Mouse (Mus musculus) G1E-ER4 (cell line): ENCODE results near the gene Rack1. TPM values are rescaled to one million over a fixed set of nuclear protein-coding genes. Genes with fewer than 3 reads are reported as not detected.
"Not testable (repeated sequence)": the region's sequence is repeated elsewhere in the genome, so short reads cannot be mapped to it uniquely, and the experiment has no call there.

Experiments
- GATA1 ChIP-seq: IDR thresholded peaks from one replicate; pipeline ENCODE4 v1.8.0; 2012; ENCODE audit warnings: low read length, inconsistent platforms
- polyA plus RNA-seq: library from polyadenylated mRNA; stranded (reverse); fragments of >175 nt; gene quantifications from 2 replicates; pipeline ENCODE4 v1.2.3, GENCODE M21; 2012

Rack1 gene
- polyA plus RNA-seq, 1 experiment, result 363 TPM

GRCm38 (mm10) chr11:48825979-48826751 lies 26.0 kb downstream of the Rack1 start, which contains the start of the genes Trim7 and Gm12184:
Gene Trim7 (plus strand): TSS chr11:48826140.
Gene Gm12184 (minus strand): TSS chr11:48826655.
- TF ChIP-seq GATA1, result not testable (repeated sequence)

- TF ChIP-seq GATA1, result no peak
Measured at GRCm38 (mm10) chr11:48826752-48827096, 26.6 kb downstream of the Rack1 start.

GRCm38 (mm10) chr11:48827926-48828325 lies 27.8 kb downstream of the Rack1 start:
- no peak for TF ChIP-seq GATA1

- no peak for TF ChIP-seq GATA1
Measured at GRCm38 (mm10) chr11:48830279-48830678, 30.1 kb downstream of the Rack1 start.

GRCm38 (mm10) chr11:48831273-48831672 lies 31.1 kb downstream of the Rack1 start:
- no peak for TF ChIP-seq GATA1

GRCm38 (mm10) chr11:48833078-48833730 lies 33.1 kb downstream of the Rack1 start:
- TF ChIP-seq GATA1, result no peak

- TF ChIP-seq GATA1, result no peak
Measured at GRCm38 (mm10) chr11:48833731-48834639, 33.9 kb downstream of the Rack1 start.

GRCm38 (mm10) chr11:48835923-48836322 lies 35.8 kb downstream of the Rack1 start:
- no peak for TF ChIP-seq GATA1

- TF ChIP-seq GATA1, result no peak
Measured at GRCm38 (mm10) chr11:48836990-48837309, 36.8 kb downstream of the Rack1 start.

GRCm38 (mm10) chr11:48837310-48838180 lies 37.4 kb downstream of the Rack1 start:
- TF ChIP-seq GATA1, result no peak

- peak; percentile 58 for TF ChIP-seq GATA1
Measured at GRCm38 (mm10) chr11:48838181-48838797, 38.2 kb downstream of the Rack1 start.

GRCm38 (mm10) chr11:48838879-48839680 lies 38.9 kb downstream of the Rack1 start:
- no peak for TF ChIP-seq GATA1

GRCm38 (mm10) chr11:48840805-48841204 lies 40.7 kb downstream of the Rack1 start:
- TF ChIP-seq GATA1, result no peak

- no peak for TF ChIP-seq GATA1
Measured at GRCm38 (mm10) chr11:48841213-48841612, 41.1 kb downstream of the Rack1 start.

GRCm38 (mm10) chr11:48842378-48842792 lies 42.3 kb downstream of the Rack1 start:
- TF ChIP-seq GATA1, result no peak
